Mouse (Mus musculus) forebrain, postnatal 0 days (tissue): ENCODE results near the gene Syne2. TPM values are rescaled to one million over a fixed set of nuclear protein-coding genes. Genes with fewer than 3 reads are reported as not detected.

ENCODE experiments used
- ATAC-seq: fragments of 200-750 bp; cut with Nextera tagmentation; 2 replicates; pipeline ENCODE4 v1.8.0; 2017; ENCODE audit warnings: mild to moderate bottlenecking, moderate library complexity
- DNase-seq: peaks from one replicate; pipeline ENCODE4 v3.0.0-alpha.2; 2015
- H3K27ac ChIP-seq: fragments of 300-500 bp; sonication (generic); 2 replicates; pipeline ENCODE4 v1.5.1; 2014; ENCODE audit warnings: low read depth, mild to moderate bottlenecking, antibody characterized with exemption, low read length, moderate library complexity, mixed read lengths
- H3K27me3 ChIP-seq: fragments of 300-500 bp; sonication (generic); 2 replicates; pipeline ENCODE4 v1.6.1; 2014; ENCODE audit warnings: mild to moderate bottlenecking, low read length, mixed read lengths; ENCODE audit not compliant: insufficient read depth
- H3K36me3 ChIP-seq: fragments of 300-500 bp; sonication (generic); 2 replicates; pipeline ENCODE4 v1.6.1; 2014; ENCODE audit warnings: mild to moderate bottlenecking, moderate library complexity; ENCODE audit not compliant: insufficient read depth
- H3K4me1 ChIP-seq: fragments of 300-500 bp; sonication (generic); 2 replicates; pipeline ENCODE4 v1.6.1; 2014; ENCODE audit warnings: antibody characterized with exemption; ENCODE audit not compliant: insufficient read depth
- H3K4me2 ChIP-seq: fragments of 300-500 bp; sonication (generic); 2 replicates; pipeline ENCODE4 v1.6.1; 2014; ENCODE audit warnings: low read depth, mild to moderate bottlenecking, moderate library complexity
- H3K4me3 ChIP-seq: fragments of 300-500 bp; sonication (generic); 2 replicates; pipeline ENCODE4 v1.5.1; 2014; ENCODE audit warnings: low read depth, low read length, mixed read lengths
- H3K9ac ChIP-seq: fragments of 300-500 bp; sonication (generic); 2 replicates; pipeline ENCODE4 v1.6.1; 2014; ENCODE audit warnings: mild to moderate bottlenecking
- H3K9me3 ChIP-seq: fragments of 300-500 bp; sonication (generic); 2 replicates; pipeline ENCODE4 v1.6.1; 2016; ENCODE audit warnings: low read length
- CTCF ChIP-seq: sonication (generic); IDR thresholded peaks from 2 replicates; pipeline ENCODE4 v1.5.1; 2016; ENCODE audit warnings: antibody characterized with exemption, control low read depth, low read depth
- WGBS: fragments of 180-500 bp; shearing (Covaris S2); extraction: QIAGEN DNeasy Blood & Tissue Kit; methylation state at CpG from one replicate; pipeline ENCODE4 v1.1.7; 2014; 5-methylcytosine and 5-hydroxymethylcytosine counted together
- polyA plus RNA-seq: library from polyadenylated mRNA; unstranded; fragments of >200 nt; fragmentation: Nextera tagmentation; extraction: Ambion mirVana; gene quantifications from 2 replicates; pipeline ENCODE4 v1.2.1, GENCODE M21; 2015
- total RNA-seq: library from RNA; depleted of rRNA; stranded (reverse); fragments of >200 nt; gene quantifications from 2 replicates; pipeline ENCODE4 v1.2.3, GENCODE M21; 2014

The Syne2 gene
- total and polyA plus RNA-seq, 2 experiments from 2014 or later = 27.0 to 63.5 TPM

DNA sequence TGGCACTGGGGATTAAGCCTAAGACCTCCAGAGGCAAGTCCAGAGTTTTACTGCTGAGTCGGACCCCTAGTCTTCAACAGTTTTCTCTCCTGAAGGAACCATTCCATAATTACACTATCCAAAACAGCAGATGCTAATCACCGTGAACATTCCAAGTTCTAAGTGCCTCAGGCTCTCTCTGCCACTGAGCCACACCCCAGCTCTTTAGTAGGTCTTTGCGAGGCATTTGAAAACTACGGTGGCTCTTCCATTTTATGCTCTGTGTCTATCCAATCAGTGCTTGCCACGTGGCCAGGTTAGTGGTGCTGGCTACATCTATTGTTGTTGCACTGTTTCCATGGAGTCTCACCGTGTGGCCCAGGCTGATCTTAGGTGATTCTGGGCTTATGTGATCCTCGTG lies 68.2 kb downstream of the Syne2 start:
- Histone ChIP-seq H3K27me3 (no peaks in the 10 kb centered on the region), H3K27ac (no peak overlapping the region), H3K4me2 (no peak overlapping the region), H3K4me3 (no peak overlapping the region), H3K36me3 (peaks cover 11% of the 10 kb centered on the region), H3K4me1 (no peaks in the 10 kb centered on the region), H3K9me3 (no peaks in the 10 kb centered on the region), H3K9ac (no peak overlapping the region)
- ATAC-seq = no peak
- no peak for DNase-seq
- WGBS = 79% methylated on average over 7 of the region's 7 CpGs
- TF ChIP-seq CTCF = no peak

DNA sequence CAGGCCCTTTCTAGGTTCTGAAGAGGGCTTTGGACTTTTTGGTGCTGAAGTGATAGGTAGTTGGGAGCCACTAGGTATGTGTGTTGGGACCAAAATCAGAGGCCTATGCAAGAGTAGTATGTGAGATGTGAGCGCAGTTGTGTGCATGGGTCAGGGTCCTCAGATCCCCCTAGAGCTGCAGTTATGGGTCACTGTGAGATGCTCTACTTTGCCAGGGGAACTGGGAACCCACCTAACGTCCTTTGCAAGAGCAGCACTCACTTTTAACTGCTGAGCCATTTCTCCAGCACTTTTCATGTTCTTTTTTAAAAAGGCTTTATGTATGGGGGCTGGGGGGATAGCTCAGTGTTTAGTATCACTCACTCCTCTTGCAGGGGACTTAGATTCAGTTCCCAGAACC lies 69.0 kb downstream of the Syne2 start:
- no peak overlapping the region for H3K27ac ChIP-seq

DNA sequence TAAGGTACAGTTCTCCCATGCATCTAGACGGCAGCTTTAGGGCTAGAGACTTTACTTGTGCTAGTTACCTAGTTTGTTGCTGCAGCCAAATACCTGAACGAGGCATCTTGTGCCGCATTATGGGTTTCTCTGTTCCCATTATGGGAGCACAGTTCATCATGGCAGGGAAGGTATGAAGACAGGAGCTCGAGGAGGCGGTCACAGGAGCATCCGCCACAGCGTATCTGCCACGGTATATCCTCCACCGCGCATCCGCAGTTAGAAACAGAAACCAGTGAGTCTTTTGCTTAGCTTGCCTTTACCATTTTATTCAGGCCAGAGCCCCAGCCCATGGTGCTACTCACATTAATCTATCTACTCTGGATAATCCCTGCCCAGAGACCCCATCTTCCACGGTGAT lies 70.8 kb downstream of the Syne2 start:
- ATAC-seq = no peak
- H3K9ac ChIP-seq = no peak overlapping the region
- no peak for TF ChIP-seq CTCF
- WGBS = 94% methylated on average over 12 of the region's 12 CpGs
- H3K4me1 ChIP-seq = no peaks in the 10 kb centered on the region
- H3K27ac ChIP-seq = no peak overlapping the region
- H3K4me3 ChIP-seq = no peak overlapping the region
- DNase-seq = no peak
- H3K36me3 ChIP-seq = peaks cover 11% of the 10 kb centered on the region
- H3K9me3 ChIP-seq = no peaks in the 10 kb centered on the region
- H3K4me2 ChIP-seq = no peak overlapping the region
- no peaks in the 10 kb centered on the region for H3K27me3 ChIP-seq

More for the DNA sequence above, 69.0 kb downstream of the Syne2 start:
- no peaks in the 10 kb centered on the region for H3K4me1 ChIP-seq
- DNase-seq (no peak), ATAC-seq (no peak)
- WGBS = 94% methylated on average over 2 of the region's 2 CpGs
- no peaks in the 10 kb centered on the region for H3K9me3 ChIP-seq
- no peak overlapping the region for H3K9ac ChIP-seq
- peaks cover 11% of the 10 kb centered on the region for H3K36me3 ChIP-seq
- no peak overlapping the region for H3K4me2 ChIP-seq
- H3K27me3 ChIP-seq = no peaks in the 10 kb centered on the region
- H3K4me3 ChIP-seq = no peak overlapping the region
- no peak for TF ChIP-seq CTCF

DNA sequence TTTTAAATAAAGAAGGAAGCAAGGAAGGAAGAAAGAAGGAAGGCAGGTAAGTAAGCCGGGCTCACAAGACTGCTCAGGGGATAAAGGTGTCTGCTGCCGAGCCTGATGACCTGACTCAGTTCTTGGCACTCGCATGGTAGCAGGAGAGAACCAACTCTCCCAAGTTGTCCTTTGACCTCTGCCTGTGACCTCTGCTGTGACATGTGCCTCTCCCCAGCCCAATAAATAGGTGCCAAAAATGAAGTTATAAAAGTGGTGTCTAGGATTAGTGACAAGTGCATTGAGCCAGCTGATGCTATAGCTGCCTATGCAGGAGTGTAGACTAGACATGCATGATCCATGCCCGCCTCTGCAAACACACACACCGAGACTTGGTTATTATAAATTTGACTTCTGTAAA lies 73.3 kb downstream of the Syne2 start:
- Histone ChIP-seq H3K27me3 (no peaks in the 10 kb centered on the region), H3K4me2 (no peak overlapping the region), H3K4me1 (no peaks in the 10 kb centered on the region), H3K9me3 (no peaks in the 10 kb centered on the region), H3K4me3 (no peak overlapping the region), H3K9ac (no peak overlapping the region), H3K36me3 (peaks cover 11% of the 10 kb centered on the region), H3K27ac (no peak overlapping the region)
- TF ChIP-seq CTCF = no peak
- ATAC-seq (no peak), DNase-seq (no peak)
- WGBS = 97% methylated on average over 5 of the region's 5 CpGs

DNA sequence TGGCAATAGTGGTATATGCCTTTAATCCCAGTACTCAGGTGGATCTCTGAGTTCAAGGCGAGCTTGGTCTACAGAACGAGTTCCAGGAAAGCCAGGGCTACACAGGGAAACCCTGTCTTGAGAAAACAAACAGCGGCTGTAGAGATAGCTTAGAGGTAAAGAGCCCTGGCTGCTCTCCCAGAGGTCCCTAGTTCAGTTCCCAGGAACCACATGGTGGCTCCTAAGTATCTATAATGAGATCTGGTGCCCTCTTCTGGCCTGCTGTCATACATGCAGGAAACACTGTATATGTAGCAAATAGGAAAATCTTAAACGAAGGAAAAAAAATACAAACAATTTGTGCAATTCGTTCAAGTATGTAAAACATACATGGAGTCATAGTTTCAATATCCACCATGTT lies 75.5 kb downstream of the Syne2 start:
- no peaks in the 10 kb centered on the region for H3K27me3 ChIP-seq
- no peak overlapping the region for H3K9ac ChIP-seq
- TF ChIP-seq CTCF = peak; percentile 46
- ATAC-seq (no peak), DNase-seq (peak; percentile 11)
- H3K4me2 ChIP-seq = no peak overlapping the region
- no peak overlapping the region for H3K27ac ChIP-seq
- no peak overlapping the region for H3K4me3 ChIP-seq
- no peaks in the 10 kb centered on the region for H3K9me3 ChIP-seq
- peaks cover 11% of the 10 kb centered on the region; the same call in 1 of the 2 replicates for H3K36me3 ChIP-seq
- 80% methylated on average over 5 of the region's 5 CpGs for WGBS
- no peaks in the 10 kb centered on the region for H3K4me1 ChIP-seq

- peak; percentile 47; the same call in 1 of the 2 replicates for ATAC-seq
- Histone ChIP-seq H3K27me3 (no peaks in the 10 kb centered on the region), H3K27ac (no peak overlapping the region), H3K36me3 (0 out of 2 replicates have a peak, but pooled peaks cover 5% of the 10 kb centered on the region), H3K4me1 (no peaks in the 10 kb centered on the region), H3K4me3 (no peak overlapping the region), H3K9me3 (no peaks in the 10 kb centered on the region), H3K9ac (no peak overlapping the region), H3K4me2 (no peak overlapping the region)
- WGBS = 61% methylated on average over 9 of the region's 9 CpGs
- TF ChIP-seq CTCF = peak; percentile 29; the same call in 1 of the 2 replicates
- DNase-seq = peak; percentile 11
Measured at GRCm38 (mm10) chr12:75894316-75894997, 76.5 kb downstream of the Syne2 start.

DNA sequence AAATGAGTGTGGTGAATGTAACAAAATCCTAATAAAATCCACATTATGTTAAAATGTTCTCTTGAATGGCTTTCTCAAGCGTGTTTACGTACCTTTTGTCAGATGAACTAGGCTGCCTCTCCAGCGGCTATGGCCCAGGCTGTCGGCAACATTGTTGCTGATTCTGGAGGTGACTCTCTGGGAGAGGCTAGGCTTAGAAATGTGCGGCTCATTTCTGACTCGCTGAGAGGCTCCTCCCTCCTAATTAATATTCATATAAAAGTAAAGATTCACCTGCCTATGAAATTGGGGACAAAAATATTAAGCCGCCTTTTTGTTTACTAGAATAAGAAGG lies 77.0 kb downstream of the Syne2 start:
- no peaks in the 10 kb centered on the region for H3K4me1 ChIP-seq
- H3K4me2 ChIP-seq = no peak overlapping the region
- H3K9ac ChIP-seq = no peak overlapping the region
- ATAC-seq (no peak), DNase-seq (no peak)
- H3K36me3 ChIP-seq = 0 out of 2 replicates have a peak, but pooled peaks cover 5% of the 10 kb centered on the region
- 44% methylated on average over 7 of the region's 7 CpGs for WGBS
- no peak for TF ChIP-seq CTCF
- no peak overlapping the region for H3K4me3 ChIP-seq
- no peak overlapping the region for H3K27ac ChIP-seq
- no peaks in the 10 kb centered on the region for H3K27me3 ChIP-seq
- H3K9me3 ChIP-seq = no peaks in the 10 kb centered on the region
